Mouse (Mus musculus) olfactory bulb, adult 2 months (tissue): Measurements from ENCODE around the gene Calu.

ENCODE experiments used
- CTCF ChIP-seq: fragments of 200-500 bp; IDR thresholded peaks from 2 replicates; pipeline ENCODE4 v1.5.1; 2012; ENCODE audit warnings: low read depth, mild to moderate bottlenecking, low read length, moderate library complexity; ENCODE audit not compliant: insufficient read depth
- POLR2A ChIP-seq: fragments of 200-500 bp; IDR thresholded peaks from 2 replicates; pipeline ENCODE4 v1.6.1; 2012; ENCODE audit warnings: mild to moderate bottlenecking, low read depth, low read length, moderate library complexity; ENCODE audit not compliant: insufficient read depth

DNA sequence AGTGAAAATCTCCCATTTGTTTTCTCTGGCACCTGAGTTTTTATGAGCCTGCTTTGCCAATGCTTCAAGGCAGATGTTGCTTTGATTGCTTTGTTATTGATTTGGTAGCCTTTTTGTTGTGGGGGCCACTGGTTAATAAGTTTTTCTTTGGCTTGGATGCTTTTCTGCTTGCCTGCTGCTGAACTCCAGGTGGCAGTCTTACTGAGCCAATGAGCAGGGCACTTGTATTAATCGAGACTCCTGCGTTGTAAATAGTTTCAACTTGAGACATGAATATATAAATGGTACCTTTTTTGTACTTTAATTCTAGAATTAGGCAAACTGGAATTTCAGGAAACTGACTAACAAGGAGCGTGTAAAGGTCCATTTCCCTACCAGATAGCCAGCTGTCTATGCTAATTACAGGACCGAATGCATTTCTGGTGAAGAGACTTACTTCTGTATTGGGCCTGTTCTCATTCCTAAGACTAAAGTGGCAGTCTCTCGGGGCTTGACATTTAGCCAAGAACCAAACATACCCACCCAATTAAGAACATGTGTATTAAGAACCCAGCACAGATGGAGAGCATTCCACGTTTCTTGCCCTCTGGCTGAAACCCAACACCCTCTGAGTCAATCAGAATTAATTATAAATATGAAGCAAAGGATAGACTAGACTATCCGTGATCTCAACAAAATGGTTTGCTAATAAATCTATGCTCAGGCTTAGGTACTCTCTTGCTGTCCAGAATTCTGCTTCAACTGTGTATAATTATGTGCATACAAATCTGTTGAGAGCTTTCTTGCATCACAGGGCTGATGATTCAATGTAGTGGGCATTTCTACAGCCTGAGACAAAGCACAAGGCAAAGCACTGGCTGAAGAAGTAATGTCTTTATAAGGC, 14.6 kb downstream of the Calu start:
- no peak for TF ChIP-seq POLR2A
- TF ChIP-seq CTCF: no peak
